Mouse (Mus musculus): ENCODE data around the gene Klra1. TPM values are rescaled to one million over a fixed set of nuclear protein-coding genes. Genes with fewer than 3 reads are reported as not detected.
"Not testable (repeated sequence)": the region's sequence is repeated elsewhere in the genome, so short reads cannot be mapped to it uniquely, and the experiment has no call there.

Klra1 gene
- polyA plus RNA-seq (2016; fragmentation: Nextera tagmentation; extraction: Ambion mirVana): not detected in 2 replicates

- no peaks in the 10 kb centered on the region for H3K4me1 ChIP-seq
- H3K27ac ChIP-seq (replicated peaks): no peak within 1 kb of the TSS
- DNase-seq (ENCODE audit: low spot score): no peak
- H3K27me3 ChIP-seq (ENCODE audit: low read depth, poor library complexity, severe bottlenecking): no peaks in the 10 kb centered on the region
- H3K9me3 ChIP-seq (replicated peaks): peaks cover 23% of the 10 kb centered on the region; the same call in 1 of the 2 replicates
- no peaks in the 10 kb centered on the region for H3K36me3 ChIP-seq
- WGBS: 89% methylated on average over 2 of the region's 2 CpGs
- H3K4me3 ChIP-seq: no peak within 1 kb of the TSS
Measured at GRCm38 (mm10) chr6:130386750-130387149, at the start of gene Klra1. Gene Klra1 (minus strand): TSS chr6:130386874.

GRCm38 (mm10) chr6:130429511-130429910, 42.8 kb upstream of the Klra1 start:
- no peak overlapping the region for H3K4me3 ChIP-seq
- H3K27ac ChIP-seq (replicated peaks): no peak overlapping the region
- DNase-seq (ENCODE audit: low spot score): no peak
- WGBS: 90% methylated on average over 4 of the region's 4 CpGs
- no peaks in the 10 kb centered on the region for H3K36me3 ChIP-seq
- H3K4me1 ChIP-seq: no peaks in the 10 kb centered on the region
- peaks cover 26% of the 10 kb centered on the region for H3K9me3 ChIP-seq (replicated peaks)
- no peaks in the 10 kb centered on the region for H3K27me3 ChIP-seq (ENCODE audit: low read depth, poor library complexity, severe bottlenecking)

- Histone ChIP-seq H3K9me3 (replicated peaks) (peaks cover 49% of the 10 kb centered on the region), H3K4me3 (no peak overlapping the region), H3K4me1 (no peaks in the 10 kb centered on the region), H3K27ac (replicated peaks) (no peak overlapping the region), H3K27me3 (ENCODE audit: low read depth, poor library complexity, severe bottlenecking) (no peaks in the 10 kb centered on the region), H3K36me3 (no peaks in the 10 kb centered on the region)
- no peak for DNase-seq (ENCODE audit: low spot score)
- WGBS: 95% methylated on average over 2 of the region's 2 CpGs
Measured at GRCm38 (mm10) chr6:130419158-130419557, 32.5 kb upstream of the Klra1 start.

- no peak overlapping the region for H3K4me3 ChIP-seq
- DNase-seq (ENCODE audit: low spot score): no peak
- WGBS: 76% methylated on average over 1 of the region's 1 CpGs
- peaks cover 48% of the 10 kb centered on the region for H3K9me3 ChIP-seq (replicated peaks)
- H3K27me3 ChIP-seq (ENCODE audit: low read depth, poor library complexity, severe bottlenecking): no peaks in the 10 kb centered on the region
- no peak overlapping the region for H3K27ac ChIP-seq (replicated peaks)
- no peaks in the 10 kb centered on the region for H3K4me1 ChIP-seq
- no peaks in the 10 kb centered on the region for H3K36me3 ChIP-seq
Measured at GRCm38 (mm10) chr6:130404882-130405281, 18.2 kb upstream of the Klra1 start.

GRCm38 (mm10) chr6:130385803-130386202, 871 bp downstream of the Klra1 start:
- no peak overlapping the region for H3K4me3 ChIP-seq
- WGBS: 58% methylated on average over 1 of the region's 1 CpGs

GRCm38 (mm10) chr6:130382375-130382774, 4.3 kb downstream of the Klra1 start:
- H3K9me3 ChIP-seq (replicated peaks): peaks cover 17% of the 10 kb centered on the region; the same call in 1 of the 2 replicates
- WGBS: 81% methylated on average over 4 of the region's 4 CpGs
- no peak for DNase-seq (ENCODE audit: low spot score)

More at GRCm38 (mm10) chr6:130385803-130386202, 871 bp downstream of the Klra1 start:
- DNase-seq (ENCODE audit: low spot score): no peak
- no peaks in the 10 kb centered on the region for H3K4me1 ChIP-seq
- no peaks in the 10 kb centered on the region for H3K36me3 ChIP-seq
- no peaks in the 10 kb centered on the region for H3K27me3 ChIP-seq (ENCODE audit: low read depth, poor library complexity, severe bottlenecking)
- H3K27ac ChIP-seq (replicated peaks): no peak overlapping the region
- H3K9me3 ChIP-seq (replicated peaks): peaks cover 23% of the 10 kb centered on the region; the same call in 1 of the 2 replicates

GRCm38 (mm10) chr6:130345381-130345780, 41.3 kb downstream of the Klra1 start:
- H3K4me1 ChIP-seq; H3K27ac ChIP-seq (replicated peaks); DNase-seq (ENCODE audit: low spot score); H3K36me3 ChIP-seq; H3K4me3 ChIP-seq; H3K27me3 ChIP-seq (ENCODE audit: low read depth, poor library complexity, severe bottlenecking); H3K9me3 ChIP-seq (replicated peaks): not testable (repeated sequence)
- WGBS: 47% methylated on average over 1 of the region's 1 CpGs

More at GRCm38 (mm10) chr6:130382375-130382774, 4.3 kb downstream of the Klra1 start:
- Histone ChIP-seq H3K4me1 (no peaks in the 10 kb centered on the region), H3K4me3 (no peak overlapping the region), H3K27me3 (ENCODE audit: low read depth, poor library complexity, severe bottlenecking) (no peaks in the 10 kb centered on the region), H3K27ac (replicated peaks) (no peak overlapping the region), H3K36me3 (no peaks in the 10 kb centered on the region)

GRCm38 (mm10) chr6:130341973-130342372, 44.7 kb downstream of the Klra1 start:
- H3K9me3 ChIP-seq (replicated peaks): peaks cover 16% of the 10 kb centered on the region; the same call in 1 of the 2 replicates
- not testable (repeated sequence) for H3K4me3 ChIP-seq; DNase-seq (ENCODE audit: low spot score); H3K27me3 ChIP-seq (ENCODE audit: low read depth, poor library complexity, severe bottlenecking); H3K27ac ChIP-seq (replicated peaks); H3K4me1 ChIP-seq; H3K36me3 ChIP-seq
- 95% methylated on average over 2 of the region's 2 CpGs for WGBS

- WGBS: 87% methylated on average over 8 of the region's 8 CpGs
- H3K27me3 ChIP-seq (ENCODE audit: low read depth, poor library complexity, severe bottlenecking): no peaks in the 10 kb centered on the region
- H3K4me3 ChIP-seq: no peak within 1 kb of the TSS
- peaks cover 13% of the 10 kb centered on the region; the same call in 1 of the 2 replicates for H3K9me3 ChIP-seq (replicated peaks)
- H3K27ac ChIP-seq (replicated peaks): no peak within 1 kb of the TSS
- H3K4me1 ChIP-seq: no peaks in the 10 kb centered on the region
- H3K36me3 ChIP-seq: no peaks in the 10 kb centered on the region
- no peak for DNase-seq (ENCODE audit: low spot score)
Measured at GRCm38 (mm10) chr6:130337411-130337810, 49.3 kb downstream of the Klra1 start, which contains the start of gene Klra3. Gene Klra3 (minus strand): TSS chr6:130337574.

Other genes with a start within 250 kb of the Klra1 start
- gene Klra9, start 193.8 kb downstream of the Klra1 start, polyA plus RNA-seq (2016; fragmentation: Nextera tagmentation; extraction: Ambion mirVana): not detected in 2 replicates
- not detected in 2 replicates for gene Klra7, start 153.6 kb downstream of the Klra1 start, polyA plus RNA-seq (2016; fragmentation: Nextera tagmentation; extraction: Ambion mirVana)
- not detected in 2 replicates for gene Klra10, start 104.9 kb downstream of the Klra1 start, polyA plus RNA-seq (2016; fragmentation: Nextera tagmentation; extraction: Ambion mirVana)
- not detected in 2 replicates for gene Klra3, start 49.3 kb downstream of the Klra1 start, polyA plus RNA-seq (2016; fragmentation: Nextera tagmentation; extraction: Ambion mirVana)

Measured in midbrain, embryonic 10.5 days (tissue).